Mouse (Mus musculus): ENCODE data around the gene Rasgrf2. TPM values are rescaled to one million over a fixed set of nuclear protein-coding genes. Genes with fewer than 3 reads are reported as not detected.

Rasgrf2 gene
- total and polyA plus RNA-seq, 3 experiments = not detected

- no peaks in the 10 kb centered on the region for H3K79me2 ChIP-seq (ENCODE audit: control insufficient read depth, insufficient read depth, low read length, poor library complexity)
- no peaks in the 10 kb centered on the region for H3K4me1 ChIP-seq (ENCODE audit: control insufficient read depth in 1 of 2, insufficient read depth in 2 of 2, low read length in 2 of 2)
- H3K9me3 ChIP-seq (replicated peaks; ENCODE audit: insufficient read depth, low read length) = no peaks in the 10 kb centered on the region
- no peak overlapping the region for H3K27ac ChIP-seq (ENCODE audit: control insufficient read depth, low read depth, low read length)
- TF ChIP-seq KAT2A (conservative IDR thresholded peaks at IDR 0.05; ENCODE audit: low read depth, low read length) (no peak), MEF2A (IDR thresholded peaks at IDR 0.05; ENCODE audit: extremely low read depth, insufficient replicate concordance, low read depth, low read length, poor library complexity, severe bottlenecking) (no peak)
- no peak for DNase-seq (ENCODE audit: low read depth, low spot score)
- H3K27me3 ChIP-seq (ENCODE audit: control insufficient read depth in 1 of 2, insufficient read depth in 2 of 2, low read length in 2 of 2) = peaks cover 0 to 8% of the 10 kb centered on the region in 2 experiments; a peak in 2 of 4 replicates
- no peaks in the 10 kb centered on the region for H3K36me3 ChIP-seq (ENCODE audit: control insufficient read depth in 1 of 2, insufficient read depth in 2 of 2, low read length in 2 of 2)
- no peak overlapping the region for H3K4me3 ChIP-seq (ENCODE audit: control insufficient read depth in 1 of 2, insufficient read depth in 1 of 2, low read depth in 2 of 2, low read length in 2 of 2)
- no peak overlapping the region for H3K9ac ChIP-seq (ENCODE audit: control insufficient read depth, low read depth, low read length, poor library complexity, severe bottlenecking)
Observed at GRCm38 (mm10) chr13:91890031-91890619, 241.3 kb downstream of the Rasgrf2 start.

DNA sequence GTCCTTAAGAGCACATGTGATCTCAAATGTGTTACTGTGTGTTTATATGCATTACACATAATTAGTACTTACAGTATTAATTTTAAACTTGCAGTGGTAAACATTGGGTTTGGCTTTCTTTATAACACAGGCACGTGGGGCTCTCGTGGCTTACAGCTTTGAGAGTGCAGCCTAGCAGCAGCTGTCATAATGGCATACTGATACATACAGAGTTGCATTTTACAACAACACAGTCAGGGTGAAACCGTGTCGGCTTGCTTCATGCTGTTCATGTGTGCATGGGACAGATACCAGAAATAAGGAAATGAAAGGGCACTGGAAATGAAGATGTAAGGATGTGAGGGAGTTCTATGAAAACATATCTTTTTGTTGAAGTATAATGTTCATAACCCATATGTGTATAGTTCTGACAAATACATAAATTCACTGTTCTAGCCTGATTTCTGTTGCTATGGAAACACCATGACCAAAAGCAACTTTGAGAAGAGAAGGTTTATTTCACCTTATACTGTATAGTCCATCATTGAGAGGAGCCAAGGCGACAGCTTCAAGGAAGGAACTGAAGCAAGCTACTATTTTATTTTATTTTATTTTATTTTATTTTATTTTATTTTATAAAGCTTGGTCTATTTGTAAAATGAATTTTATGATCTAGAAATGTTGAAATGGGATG, 246.6 kb downstream of the Rasgrf2 start:
- no peak for DNase-seq (ENCODE audit: low read depth, low spot score)
- H3K9ac ChIP-seq (ENCODE audit: control insufficient read depth, low read depth, low read length, poor library complexity, severe bottlenecking) = no peak overlapping the region
- H3K79me2 ChIP-seq (ENCODE audit: control insufficient read depth, insufficient read depth, low read length, poor library complexity) = no peaks in the 10 kb centered on the region
- TF ChIP-seq SIN3A (IDR thresholded peaks at IDR 0.05; ENCODE audit: low read length) (no peak), TCF12 (IDR thresholded peaks at IDR 0.05; ENCODE audit: low read depth, low read length) (no peak), TAL1 (IDR thresholded peaks at IDR 0.05; ENCODE audit: low read length) (no peak), NRF1 (IDR thresholded peaks at IDR 0.05; ENCODE audit: insufficient read depth, low read depth, low read length, poor library complexity, severe bottlenecking) (no peak), TBP (IDR thresholded peaks at IDR 0.05; ENCODE audit: low read depth, low read length) (no peak), ETS1 (IDR thresholded peaks at IDR 0.05; ENCODE audit: low read depth, low read length) (no peak), MAX (IDR thresholded peaks at IDR 0.05; ENCODE audit: low read length) (no peak), MXI1 (IDR thresholded peaks at IDR 0.05; ENCODE audit: low read depth, low read length) (no peak), KAT2A (conservative IDR thresholded peaks at IDR 0.05; ENCODE audit: low read depth, low read length) (no peak), CTCF (IDR thresholded peaks at IDR 0.05 in 2 of 3, conservative IDR thresholded peaks at IDR 0.05 in 1 of 3; ENCODE audit: control insufficient read depth in 1 of 3, insufficient read depth in 1 of 3, low read depth in 2 of 3, low read length in 3 of 3, poor library complexity in 1 of 3, severe bottlenecking in 1 of 3) (no peak), SMC3 (IDR thresholded peaks at IDR 0.05; ENCODE audit: low read depth, low read length) (no peak), BHLHE40 (IDR thresholded peaks at IDR 0.05; ENCODE audit: borderline replicate concordance, low read depth, low read length) (no peak), HCFC1 (IDR thresholded peaks at IDR 0.05; ENCODE audit: low read depth, low read length) (no peak)
- no peaks in the 10 kb centered on the region for H3K4me1 ChIP-seq (ENCODE audit: control insufficient read depth in 1 of 2, insufficient read depth in 2 of 2, low read length in 2 of 2)
- H3K9me3 ChIP-seq (replicated peaks; ENCODE audit: insufficient read depth, low read length) = no peaks in the 10 kb centered on the region
- no peak overlapping the region for H3K27ac ChIP-seq (ENCODE audit: control insufficient read depth, low read depth, low read length)
- H3K4me3 ChIP-seq (ENCODE audit: control insufficient read depth in 1 of 2, insufficient read depth in 1 of 2, low read depth in 2 of 2, low read length in 2 of 2) = no peak overlapping the region
- peaks cover 5 to 11% of the 10 kb centered on the region in 2 experiments for H3K27me3 ChIP-seq (ENCODE audit: control insufficient read depth in 1 of 2, insufficient read depth in 2 of 2, low read length in 2 of 2)
- no peaks in the 10 kb centered on the region for H3K36me3 ChIP-seq (ENCODE audit: control insufficient read depth in 1 of 2, insufficient read depth in 2 of 2, low read length in 2 of 2)
